Mouse (Mus musculus): Measurements from ENCODE around the gene 2200002D01Rik.

Gene 2200002D01Rik

GRCm38 (mm10) chr7:29248261-29248841, at the start of gene 2200002D01Rik:
Gene 2200002D01Rik, minus strand, starts transcription at chr7:29248466.
- DNase-seq = peak; percentile 60

- peak; percentile 90 for DNase-seq
These were observed 48.7 kb upstream of the 2200002D01Rik start for GRCm38 (mm10) chr7:29296998-29297397.

DNA sequence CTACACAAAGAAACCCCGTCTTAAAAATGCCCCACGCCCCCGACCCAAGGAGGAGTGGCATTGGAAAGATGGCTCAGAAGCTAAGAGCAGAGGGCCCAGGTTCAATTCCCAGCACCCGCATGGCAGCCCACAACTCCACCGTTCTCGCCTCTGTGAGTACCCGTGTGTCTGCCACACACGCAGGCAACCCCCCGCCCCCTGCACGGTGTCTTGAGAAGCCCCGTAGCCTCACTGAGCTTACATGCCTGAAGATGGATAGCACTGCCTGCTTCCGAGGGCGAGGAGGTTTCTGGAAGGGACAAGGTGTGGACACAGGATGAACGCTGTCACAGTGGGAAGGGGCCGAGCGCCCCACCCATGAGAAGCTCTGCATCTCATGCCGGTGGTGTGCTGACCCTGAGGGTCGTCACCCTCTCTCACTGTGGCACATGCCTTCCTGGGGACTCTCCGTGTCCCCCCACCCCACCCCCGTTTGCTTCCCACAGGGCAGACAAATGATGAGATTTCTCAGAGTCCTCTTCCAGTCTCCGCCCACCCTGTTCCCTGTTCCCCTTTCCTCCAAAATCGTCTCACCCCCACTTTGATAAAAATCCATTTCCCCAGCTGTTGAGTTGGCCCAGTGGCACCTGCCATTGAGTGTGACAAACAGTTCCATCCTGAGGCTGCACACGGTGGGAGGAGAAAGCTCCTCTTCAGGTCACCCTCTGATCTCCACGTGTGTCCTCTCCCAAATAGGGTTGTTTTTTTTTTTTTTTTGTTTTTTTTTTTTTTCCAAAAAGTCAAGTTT, 47.8 kb upstream of the 2200002D01Rik start:
- no peak for DNase-seq

DNA sequence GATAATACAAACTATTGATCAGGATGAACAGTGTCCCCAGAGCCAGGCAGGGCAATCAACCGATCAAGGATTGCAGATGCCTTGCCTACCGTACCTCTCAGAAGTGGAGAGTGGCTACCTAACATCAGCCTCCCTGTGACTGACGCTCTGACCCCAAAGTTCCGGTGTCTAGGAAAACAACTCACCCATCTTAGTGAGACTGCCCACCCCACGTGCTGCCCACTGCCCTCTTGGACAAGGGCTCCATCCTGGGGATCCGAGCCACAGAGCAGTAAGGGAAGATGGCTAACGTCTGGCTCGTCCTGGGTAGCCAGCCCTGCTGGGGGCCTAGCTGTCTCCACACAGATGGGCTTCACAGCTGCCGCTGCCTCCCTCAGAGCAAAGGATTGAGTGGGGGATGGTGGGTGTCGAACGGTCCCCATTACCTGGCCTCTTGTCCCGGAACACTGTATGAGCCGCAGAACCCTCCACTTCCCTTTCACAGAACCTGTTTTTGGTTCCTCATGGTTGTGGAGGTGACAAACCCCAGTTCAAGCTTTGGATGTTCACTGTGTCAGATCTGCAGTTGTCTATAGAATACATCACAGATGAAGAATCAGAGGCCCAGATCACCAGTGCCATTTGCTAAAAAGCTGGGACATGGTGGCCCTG, 46.0 kb upstream of the 2200002D01Rik start:
- DNase-seq = no peak

DNA sequence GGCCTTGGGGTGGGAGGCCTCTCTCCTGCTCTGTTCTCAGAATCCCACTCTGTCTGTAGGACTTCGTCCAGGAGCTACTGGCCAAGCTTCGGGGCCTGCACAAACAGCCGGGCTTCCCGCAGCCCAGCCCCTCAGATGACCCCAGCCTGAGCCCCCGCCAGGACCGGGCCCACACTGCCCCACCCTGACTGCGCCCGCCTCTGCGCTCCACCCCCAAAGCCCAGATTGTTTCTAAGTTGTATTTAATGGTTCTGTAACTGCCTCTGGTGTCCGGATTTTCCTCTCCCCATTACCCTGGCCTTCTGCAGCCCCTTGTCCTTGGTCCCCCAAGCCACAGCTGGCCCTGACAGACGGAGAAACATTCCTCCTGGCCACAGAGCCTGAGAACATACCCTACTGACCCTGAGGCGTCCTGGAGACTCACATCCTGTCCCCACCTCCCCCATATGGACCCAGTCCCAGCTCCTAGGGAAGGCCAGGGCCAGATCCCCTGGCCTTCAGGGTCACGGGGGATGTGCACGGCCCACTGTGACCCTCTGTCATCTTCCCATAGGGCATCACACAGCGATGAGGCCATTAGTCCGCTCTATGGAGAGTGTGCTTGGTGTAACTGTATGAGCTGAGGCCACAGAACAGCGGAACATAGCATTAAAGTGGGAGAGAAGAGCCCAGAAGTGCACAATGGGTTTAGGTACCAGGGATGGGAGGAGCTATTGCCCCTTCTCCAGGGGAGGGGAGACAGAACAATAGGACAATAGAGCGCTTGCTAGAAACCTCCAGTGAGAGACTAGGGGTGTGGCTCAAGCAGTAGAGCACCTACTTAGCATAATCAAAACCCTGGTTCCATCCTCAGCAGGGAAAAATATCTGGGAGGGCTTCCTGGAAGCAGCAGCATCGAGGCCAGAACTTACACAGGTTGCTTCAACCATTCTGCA, 45.1 kb upstream of the 2200002D01Rik start:
- peak; percentile 77 for DNase-seq

GRCm38 (mm10) chr7:29292458-29293098, 44.3 kb upstream of the 2200002D01Rik start:
- DNase-seq = no peak

- no peak for DNase-seq
These were observed 43.6 kb upstream of the 2200002D01Rik start for GRCm38 (mm10) chr7:29291616-29292457.

GRCm38 (mm10) chr7:29290691-29291485, 42.6 kb upstream of the 2200002D01Rik start:
- DNase-seq = no peak

DNA sequence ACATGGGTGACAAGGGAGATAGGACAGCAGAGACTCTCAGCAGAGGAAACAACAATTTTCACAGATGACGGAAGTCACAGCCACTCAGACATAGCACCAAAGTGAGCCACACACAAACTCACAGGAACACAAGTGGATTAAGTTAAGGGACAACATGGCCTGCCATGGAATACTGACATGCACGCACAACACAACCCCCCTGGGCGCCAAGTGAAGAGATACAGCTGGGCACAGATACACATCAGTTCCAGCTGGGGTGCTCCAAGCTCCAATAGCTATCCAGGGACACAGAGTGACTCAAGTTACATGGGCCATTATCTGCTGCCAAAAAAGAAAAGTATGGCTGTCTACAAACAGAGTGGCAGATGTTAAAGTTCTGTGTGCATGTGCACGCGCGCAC, 41.6 kb upstream of the 2200002D01Rik start:
- peak; percentile 88 for DNase-seq

DNA sequence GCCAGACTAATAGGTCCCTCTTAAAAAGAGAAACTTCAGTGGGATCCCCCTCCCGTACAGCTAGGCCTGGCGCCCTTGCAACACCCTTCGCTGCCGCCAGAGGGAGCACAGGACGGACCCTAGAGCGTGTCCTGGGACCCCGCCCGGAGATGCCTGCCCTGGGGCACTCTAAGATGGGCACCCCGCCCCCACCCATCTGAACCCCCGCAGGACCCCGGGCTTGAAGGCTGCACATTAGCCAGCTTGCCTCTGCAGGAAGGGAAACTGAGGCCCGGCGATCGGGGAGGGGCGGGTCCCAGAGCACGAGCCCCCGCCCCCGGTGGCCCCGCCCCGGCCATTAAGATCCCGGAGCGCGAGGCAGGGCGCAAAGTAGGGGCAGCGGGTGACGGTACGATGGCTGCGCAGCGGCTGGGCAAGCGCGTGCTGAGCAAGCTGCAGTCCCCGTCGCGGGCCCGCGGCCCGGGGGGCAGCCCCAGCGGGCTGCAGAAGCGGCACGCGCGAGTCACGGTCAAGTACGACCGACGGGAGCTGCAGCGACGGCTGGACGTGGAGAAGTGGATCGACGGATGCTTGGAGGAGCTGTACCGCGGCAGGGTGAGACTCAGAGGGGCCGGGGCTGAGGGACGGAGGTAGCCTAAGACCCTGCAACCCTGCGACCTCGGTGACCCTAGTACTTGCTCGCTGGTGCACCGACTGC, 40.8 kb upstream of the 2200002D01Rik start, which contains the start of gene Ppp1r14a:
Gene Ppp1r14a, plus strand, starts transcription at position 367 of the 697 bp plus-strand sequence.
- peak; percentile 86 for DNase-seq

DNA sequence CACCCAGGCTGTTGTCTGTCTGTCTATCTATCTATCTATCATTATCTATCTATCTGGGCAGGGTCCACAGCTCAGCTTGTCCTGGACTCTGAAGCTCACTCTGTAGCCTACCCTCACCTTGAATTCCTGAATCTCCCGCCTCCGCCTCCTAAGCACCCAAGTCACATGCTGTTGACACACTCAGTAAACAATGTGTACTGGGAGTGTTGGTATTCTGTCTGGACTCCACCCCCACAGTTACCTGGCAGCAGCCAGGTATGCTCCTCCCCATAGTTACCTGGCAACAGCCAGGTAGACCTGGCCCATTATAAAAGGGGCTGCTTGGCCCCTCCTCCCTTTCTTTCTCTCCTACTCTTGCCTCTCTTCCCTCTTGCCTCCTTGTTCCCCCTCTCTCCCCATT, 39.8 kb upstream of the 2200002D01Rik start:
- DNase-seq = peak; percentile 65

DNA sequence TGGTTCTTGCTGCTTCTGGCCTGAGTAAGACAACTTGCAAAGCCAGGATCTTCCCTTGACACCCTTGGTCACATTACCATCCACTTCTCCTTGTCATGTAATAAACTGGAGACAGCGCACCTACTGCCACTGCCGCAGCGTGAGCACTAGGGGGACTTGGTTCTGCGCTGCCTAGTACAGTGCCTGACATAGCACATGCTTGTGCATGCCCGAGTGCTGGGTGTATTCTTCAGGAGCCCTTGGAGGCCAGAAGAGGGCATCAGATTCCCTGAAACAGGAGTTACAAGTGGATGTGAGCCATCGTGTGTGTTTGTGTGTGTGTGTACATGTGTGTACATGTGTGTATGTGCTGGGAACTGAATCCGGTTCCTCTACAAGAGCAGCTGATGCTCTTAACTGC, 39.2 kb upstream of the 2200002D01Rik start:
- no peak for DNase-seq

DNA sequence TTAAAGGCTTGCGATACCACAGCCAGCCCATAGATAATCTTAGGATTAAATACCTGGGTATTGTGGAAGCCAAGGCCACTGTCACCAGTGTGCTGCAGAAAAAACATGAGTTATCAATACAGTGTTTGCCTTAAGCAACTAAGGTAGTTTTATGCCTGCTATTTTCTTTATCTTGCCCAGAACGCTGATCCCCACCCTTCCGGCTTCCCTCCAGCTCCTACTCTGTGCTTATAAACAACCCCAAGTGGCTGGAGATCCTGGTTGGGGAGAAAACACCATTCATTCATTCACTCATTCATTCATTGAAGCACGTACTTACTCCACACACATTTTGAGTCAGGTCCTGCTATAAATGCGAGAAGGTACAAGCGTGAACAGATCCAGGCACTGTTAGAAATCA, 36.3 kb upstream of the 2200002D01Rik start:
- no peak for DNase-seq

DNA sequence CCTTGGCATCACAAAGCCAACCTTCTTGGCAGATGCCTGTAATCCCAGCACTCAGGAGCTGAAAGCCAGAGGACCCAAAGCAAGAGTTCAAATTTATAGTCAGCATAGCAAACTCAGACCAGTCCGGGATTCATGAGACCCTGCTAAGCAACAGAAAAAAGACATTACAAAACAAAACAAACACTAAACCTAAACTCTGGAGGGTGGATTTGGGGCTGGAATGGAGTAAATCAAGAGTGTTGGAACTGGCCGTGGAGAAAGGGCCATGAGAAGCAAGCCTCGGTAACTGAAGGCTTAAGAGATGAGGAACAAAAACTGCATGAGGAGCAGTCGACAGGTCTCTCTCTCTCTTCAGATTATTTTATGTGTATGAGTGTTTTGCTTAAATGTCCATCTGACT, 35.6 kb upstream of the 2200002D01Rik start:
- DNase-seq = no peak

- no peak for DNase-seq
These were observed 33.8 kb upstream of the 2200002D01Rik start for GRCm38 (mm10) chr7:29282074-29282554.

DNA sequence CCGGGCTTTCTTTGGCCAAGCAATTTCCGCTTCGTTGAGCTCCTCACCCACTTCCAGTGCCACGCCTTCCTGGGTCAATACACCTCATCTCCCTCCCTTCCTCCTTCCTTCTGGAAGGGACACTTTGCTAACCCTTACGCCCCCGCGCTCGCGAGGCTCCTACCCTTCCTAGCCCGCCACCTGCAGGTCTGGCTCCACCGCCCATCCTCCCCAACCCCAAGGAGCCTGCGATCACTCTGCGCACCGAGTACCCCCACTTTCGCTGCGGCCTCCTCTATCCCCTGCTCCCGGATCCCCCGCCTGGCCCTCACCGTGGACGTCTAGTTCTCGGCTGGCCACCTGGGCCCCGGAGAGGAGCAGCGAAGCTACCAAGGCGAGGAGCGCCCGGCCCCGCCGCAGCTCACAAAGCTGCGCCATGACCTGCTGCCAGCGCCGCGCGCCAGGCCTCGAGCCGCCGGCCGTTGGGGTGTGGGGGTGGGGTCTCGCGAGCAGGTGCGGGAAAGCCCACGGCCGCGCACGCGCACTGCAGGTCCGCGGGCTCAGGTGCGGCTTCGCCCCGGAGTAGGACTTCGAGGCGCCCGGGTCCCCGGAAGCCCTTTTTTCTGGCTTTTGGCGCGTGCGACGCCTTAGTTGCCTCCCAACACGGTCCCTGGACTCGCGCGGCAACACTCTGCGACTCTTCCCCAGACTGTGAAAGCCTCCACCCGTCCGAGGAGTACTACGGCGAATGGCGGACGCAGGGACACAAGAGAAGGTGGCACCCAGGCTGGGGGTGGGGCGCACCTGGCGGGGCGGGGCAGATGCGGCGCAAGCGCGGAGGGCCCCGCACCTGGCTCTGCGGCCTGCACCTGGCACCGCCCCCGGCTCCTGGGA, 33.2 kb upstream of the 2200002D01Rik start, which contains the start of gene Spint2:
Gene Spint2, minus strand, starts transcription at position 712 of the 873 bp plus-strand sequence.
- peak; percentile 88 for DNase-seq

- DNase-seq = no peak
These were observed 32.5 kb upstream of the 2200002D01Rik start for GRCm38 (mm10) chr7:29280801-29281200.

DNA sequence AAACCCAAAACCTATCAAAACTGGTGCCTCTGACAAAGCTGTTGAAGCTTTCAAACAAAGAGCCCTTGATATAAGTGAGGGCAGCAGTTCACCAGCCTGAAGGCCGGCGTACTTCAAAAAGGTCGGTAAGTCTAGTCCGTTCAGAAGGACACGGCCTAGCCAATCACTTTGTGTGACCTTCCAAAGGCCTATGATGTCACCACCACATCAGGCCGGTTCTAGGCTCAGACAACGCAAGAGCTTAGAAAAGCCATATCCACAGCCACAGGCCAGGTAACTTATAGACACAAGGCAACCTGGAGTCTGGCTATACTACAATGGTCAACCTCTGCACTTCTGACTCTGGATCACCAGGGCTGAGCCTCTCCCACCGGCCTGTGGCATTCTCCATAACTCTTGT, 31.7 kb upstream of the 2200002D01Rik start:
- no peak for DNase-seq
